Mouse (Mus musculus) kidney, adult 2 months (tissue): Measurements from ENCODE around the gene Gpx1.

Source experiments
- CTCF ChIP-seq: fragments of 200-500 bp; conservative IDR thresholded peaks from 2 replicates; pipeline ENCODE4 v1.5.1; 2011; ENCODE audit warnings: low read depth, mild to moderate bottlenecking, control low read depth, low read length, moderate library complexity, mixed read lengths; ENCODE audit not compliant: insufficient read depth, insufficient read length
- POLR2A ChIP-seq: fragments of 200-500 bp; IDR thresholded peaks from one replicate; pipeline ENCODE4 v1.6.1; 2011; ENCODE audit warnings: low read depth, low read length, control low read depth

GRCm38 (mm10) chr9:108337848-108338550, 704 bp upstream of the Gpx1 start:
- TF ChIP-seq CTCF (no peak), POLR2A (no peak)
